Mouse (Mus musculus): ENCODE measurements around the gene Rrp9. TPM values are rescaled to one million over a fixed set of nuclear protein-coding genes. Genes with fewer than 3 reads are reported as not detected.
A peak's percentile ranks its signal among the peaks of the same experiment; 100 is the strongest.

The Rrp9 gene
- polyA plus RNA-seq, 1 experiment from 2014 or later, result 43.2 TPM

DNA sequence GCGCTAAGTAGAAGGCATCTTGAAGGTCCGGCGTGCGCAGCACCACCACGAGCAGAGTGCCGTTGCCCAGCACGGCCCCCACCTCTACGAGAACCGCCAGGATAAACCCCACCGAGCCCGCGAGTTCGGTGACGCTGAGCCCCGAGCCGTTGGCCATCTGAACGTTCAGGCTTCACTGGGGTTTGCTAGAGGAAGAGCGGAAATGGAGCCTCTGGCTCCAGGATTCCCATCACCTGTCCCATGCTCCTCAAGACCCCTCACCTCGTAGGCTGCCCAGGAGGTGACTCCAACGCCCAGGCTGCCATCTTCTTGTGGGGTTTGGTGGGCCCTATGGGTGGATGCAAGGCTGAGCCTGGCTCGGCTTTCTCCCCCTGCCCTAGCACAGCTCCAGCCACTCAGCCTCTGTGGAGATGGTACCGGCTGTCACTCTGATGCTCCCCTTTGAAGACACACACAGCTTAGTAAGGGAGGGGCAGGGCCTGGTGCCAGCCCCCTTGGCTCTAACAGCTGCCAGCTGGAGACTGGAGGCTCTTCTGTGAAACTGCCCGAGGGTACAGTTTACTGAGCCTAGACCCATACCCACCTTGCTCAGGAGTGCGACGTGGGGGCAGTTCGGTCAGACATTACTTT, 10.1 kb upstream of the Rrp9 start, which contains the start of gene Gpr62:
Gene Gpr62 (minus strand): TSS at position 368 of the 630 bp plus-strand sequence.
- peak within 1 kb of the TSS; percentile 82 for H3K9ac ChIP-seq (replicated peaks; ENCODE audit: low read length)
- WGBS, result 34% methylated on average over 26 of the region's 26 CpGs
- H3K4me2 ChIP-seq (ENCODE audit: low read depth, low read length), result peak within 1 kb of the TSS; percentile 85
- ATAC-seq (replicated peaks; ENCODE audit: insufficient number of reproducible peaks, low FRiP score, low TSS enrichment, low read depth) (no peak; the same call in 1 of the 2 replicates), DNase-seq (ENCODE audit: low spot score) (no peak)
- H3K27me3 ChIP-seq (ENCODE audit: control insufficient read depth, insufficient read depth, low read length), result no peaks in the 10 kb centered on the region
- H3K9me3 ChIP-seq (replicated peaks; ENCODE audit: control insufficient read depth, low read length), result no peaks in the 10 kb centered on the region
- H3K27ac ChIP-seq (replicated peaks; ENCODE audit: low read depth, low read length), result peak within 1 kb of the TSS; percentile 2; the same call in 1 of the 2 replicates
- peaks cover 7% of the 10 kb centered on the region; the same call in 1 of the 2 replicates for H3K4me1 ChIP-seq (ENCODE audit: control insufficient read depth, insufficient read depth, low read length)
- H3K36me3 ChIP-seq (replicated peaks; ENCODE audit: control insufficient read depth, insufficient read depth, low read depth, low read length), result peaks cover 8% of the 10 kb centered on the region
- peak within 1 kb of the TSS; percentile 49 for H3K4me3 ChIP-seq (ENCODE audit: low read depth, low read length)

DNA sequence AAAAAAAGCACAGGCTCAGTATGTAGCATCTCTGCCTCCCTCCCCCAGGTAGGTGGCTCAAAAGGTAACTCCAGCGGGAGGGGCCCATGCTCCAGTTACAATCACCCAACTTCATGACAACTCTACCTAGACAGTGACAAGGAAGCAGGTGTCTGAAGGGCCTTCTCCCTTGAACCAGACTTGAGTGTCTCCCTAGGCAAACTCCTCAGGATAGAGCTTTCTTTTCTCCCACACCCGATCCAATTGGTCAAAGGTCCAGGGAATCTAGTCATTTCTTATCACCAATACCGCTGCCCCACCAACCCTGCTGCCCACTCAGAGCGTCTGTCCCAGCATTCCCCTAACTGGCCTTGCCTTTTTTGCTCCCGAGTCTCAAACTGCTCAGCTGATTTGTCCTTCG, 9.0 kb upstream of the Rrp9 start:
- Histone ChIP-seq H3K36me3 (replicated peaks; ENCODE audit: control insufficient read depth, insufficient read depth, low read depth, low read length) (peaks cover 8% of the 10 kb centered on the region), H3K9me3 (replicated peaks; ENCODE audit: control insufficient read depth, low read length) (no peaks in the 10 kb centered on the region), H3K4me1 (ENCODE audit: control insufficient read depth, insufficient read depth, low read length) (peaks cover 7% of the 10 kb centered on the region; the same call in 1 of the 2 replicates), H3K9ac (replicated peaks; ENCODE audit: low read length) (no peak overlapping the region), H3K27ac (replicated peaks; ENCODE audit: low read depth, low read length) (no peak overlapping the region), H3K27me3 (ENCODE audit: control insufficient read depth, insufficient read depth, low read length) (no peaks in the 10 kb centered on the region), H3K4me3 (ENCODE audit: low read depth, low read length) (no peak overlapping the region), H3K4me2 (ENCODE audit: low read depth, low read length) (no peak overlapping the region)
- 95% methylated on average over 6 of the region's 6 CpGs for WGBS
- DNase-seq (ENCODE audit: low spot score) (no peak), ATAC-seq (replicated peaks; ENCODE audit: insufficient number of reproducible peaks, low FRiP score, low TSS enrichment, low read depth) (no peak)

DNA sequence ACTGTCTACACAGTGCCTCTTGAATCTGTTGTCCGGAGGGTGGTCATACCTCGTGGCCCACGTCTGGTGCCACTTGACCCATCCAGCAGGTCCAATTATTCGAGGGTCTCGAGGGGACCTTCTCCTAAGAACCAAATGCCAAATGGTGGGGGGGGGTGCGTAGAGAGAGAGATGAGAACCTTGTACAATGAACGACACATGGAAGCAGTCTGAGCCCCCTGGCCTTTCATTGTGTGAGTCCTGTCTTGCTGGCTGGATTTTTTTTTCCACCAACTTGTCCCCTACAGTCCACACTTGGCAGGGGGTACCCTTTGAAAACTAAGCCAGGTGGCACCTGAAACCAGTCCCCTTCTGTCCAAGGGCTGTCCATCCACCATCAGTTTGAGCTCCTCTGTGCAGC, 8.0 kb upstream of the Rrp9 start:
- H3K9me3 ChIP-seq (replicated peaks; ENCODE audit: control insufficient read depth, low read length), result no peaks in the 10 kb centered on the region
- ATAC-seq (replicated peaks; ENCODE audit: insufficient number of reproducible peaks, low FRiP score, low TSS enrichment, low read depth) (no peak), DNase-seq (ENCODE audit: low spot score) (no peak)
- H3K4me3 ChIP-seq (ENCODE audit: low read depth, low read length), result no peak overlapping the region
- WGBS, result 80% methylated on average over 7 of the region's 7 CpGs
- H3K27me3 ChIP-seq (ENCODE audit: control insufficient read depth, insufficient read depth, low read length), result no peaks in the 10 kb centered on the region
- no peak overlapping the region for H3K27ac ChIP-seq (replicated peaks; ENCODE audit: low read depth, low read length)
- peaks cover 7% of the 10 kb centered on the region; the same call in 1 of the 2 replicates for H3K4me1 ChIP-seq (ENCODE audit: control insufficient read depth, insufficient read depth, low read length)
- no peak overlapping the region for H3K9ac ChIP-seq (replicated peaks; ENCODE audit: low read length)
- no peak overlapping the region for H3K4me2 ChIP-seq (ENCODE audit: low read depth, low read length)
- peaks cover 6% of the 10 kb centered on the region for H3K36me3 ChIP-seq (replicated peaks; ENCODE audit: control insufficient read depth, insufficient read depth, low read depth, low read length)

DNA sequence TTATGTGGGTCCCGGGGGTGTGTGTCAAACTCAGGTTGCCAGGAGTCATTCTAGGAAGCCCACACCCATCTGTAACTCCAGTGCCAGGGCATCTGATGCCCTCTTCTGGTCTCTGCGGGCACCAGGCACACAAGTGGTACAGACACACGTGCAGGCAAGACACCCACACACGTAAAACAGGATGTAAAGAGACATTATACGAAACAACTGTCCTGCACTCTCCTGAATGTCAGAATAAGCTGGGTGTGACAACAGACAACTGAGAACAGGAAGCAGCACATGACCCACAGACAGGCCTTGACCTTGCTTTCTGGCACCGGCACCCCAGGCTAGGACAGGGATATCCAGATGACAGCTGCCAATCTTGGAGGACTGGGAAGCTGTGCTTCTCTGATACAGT, 6.4 kb upstream of the Rrp9 start:
- Histone ChIP-seq H3K9me3 (replicated peaks; ENCODE audit: control insufficient read depth, low read length) (no peaks in the 10 kb centered on the region), H3K9ac (replicated peaks; ENCODE audit: low read length) (no peak overlapping the region), H3K4me2 (ENCODE audit: low read depth, low read length) (no peak overlapping the region), H3K4me1 (ENCODE audit: control insufficient read depth, insufficient read depth, low read length) (peaks cover 7% of the 10 kb centered on the region; the same call in 1 of the 2 replicates), H3K4me3 (ENCODE audit: low read depth, low read length) (no peak overlapping the region), H3K27me3 (ENCODE audit: control insufficient read depth, insufficient read depth, low read length) (no peaks in the 10 kb centered on the region), H3K27ac (replicated peaks; ENCODE audit: low read depth, low read length) (no peak overlapping the region), H3K36me3 (replicated peaks; ENCODE audit: control insufficient read depth, insufficient read depth, low read depth, low read length) (no peaks in the 10 kb centered on the region)
- DNase-seq (ENCODE audit: low spot score), result no peak
- WGBS, result 60% methylated on average over 6 of the region's 6 CpGs
- ATAC-seq (replicated peaks; ENCODE audit: insufficient number of reproducible peaks, low FRiP score, low TSS enrichment, low read depth), result no peak

DNA sequence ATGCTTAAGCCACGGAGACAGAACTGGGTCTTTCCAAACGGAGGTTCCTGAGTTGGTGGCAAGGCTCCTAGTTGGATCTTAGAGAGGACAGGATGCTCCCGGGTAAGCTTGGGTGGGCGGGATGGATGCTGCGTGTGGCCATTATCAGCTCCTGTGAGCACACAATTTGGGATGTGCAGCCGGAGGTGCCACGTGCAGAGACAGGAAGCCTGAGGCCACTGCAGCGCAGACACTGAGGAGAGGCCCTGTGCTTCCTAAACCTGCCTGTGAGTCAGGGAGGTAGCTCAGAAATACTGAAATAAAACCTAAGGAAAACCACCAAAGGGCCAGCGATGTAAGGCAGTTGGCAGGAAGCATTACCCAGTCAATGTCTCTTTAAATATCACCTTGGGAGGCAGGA, 6.0 kb upstream of the Rrp9 start:
- WGBS, result 58% methylated on average over 9 of the region's 9 CpGs
- peaks cover 12% of the 10 kb centered on the region for H3K4me1 ChIP-seq (ENCODE audit: control insufficient read depth, insufficient read depth, low read length)
- no peak for DNase-seq (ENCODE audit: low spot score)
- H3K27ac ChIP-seq (replicated peaks; ENCODE audit: low read depth, low read length), result no peak overlapping the region
- no peaks in the 10 kb centered on the region for H3K36me3 ChIP-seq (replicated peaks; ENCODE audit: control insufficient read depth, insufficient read depth, low read depth, low read length)
- H3K4me2 ChIP-seq (ENCODE audit: low read depth, low read length), result no peak overlapping the region
- H3K9ac ChIP-seq (replicated peaks; ENCODE audit: low read length), result no peak overlapping the region
- H3K9me3 ChIP-seq (replicated peaks; ENCODE audit: control insufficient read depth, low read length), result no peaks in the 10 kb centered on the region
- H3K27me3 ChIP-seq (ENCODE audit: control insufficient read depth, insufficient read depth, low read length), result no peaks in the 10 kb centered on the region
- no peak overlapping the region for H3K4me3 ChIP-seq (ENCODE audit: low read depth, low read length)
- no peak for ATAC-seq (replicated peaks; ENCODE audit: insufficient number of reproducible peaks, low FRiP score, low TSS enrichment, low read depth)

DNA sequence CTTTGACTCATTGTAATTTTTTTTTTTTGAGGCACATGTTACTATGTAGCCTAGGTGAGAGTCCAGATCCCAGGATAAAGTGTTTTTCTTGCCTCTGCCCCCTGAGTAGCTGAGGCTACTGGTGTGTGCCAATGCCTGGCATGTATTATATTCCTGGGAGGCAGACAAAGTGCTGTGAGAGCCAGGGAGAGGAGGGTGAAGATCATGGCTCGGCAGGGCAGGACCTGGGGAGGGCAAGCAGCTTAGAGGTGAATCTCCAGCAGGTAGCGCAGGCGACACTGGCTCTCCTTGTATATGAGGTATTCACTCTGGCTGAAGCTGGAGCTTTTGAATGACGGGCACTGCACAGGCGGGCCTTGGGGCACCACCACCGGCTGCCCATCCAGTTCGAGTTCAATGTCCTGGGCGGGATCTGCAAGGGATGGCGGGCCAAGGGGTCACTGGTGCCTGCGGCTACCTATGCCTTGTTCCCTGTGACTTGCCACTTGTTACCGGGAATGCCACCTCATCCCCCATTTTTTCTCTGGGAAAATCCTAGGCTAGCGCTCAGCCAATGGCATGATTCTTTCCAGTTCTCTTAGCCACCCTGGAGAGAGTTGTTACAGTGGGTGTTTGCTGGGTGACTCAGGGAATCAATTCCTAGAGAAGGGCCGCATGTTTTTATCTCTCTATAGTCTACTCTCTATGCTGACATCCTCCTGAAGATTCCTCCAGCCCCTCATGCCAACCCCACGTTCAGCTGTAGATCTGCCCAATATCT, 4.6 kb upstream of the Rrp9 start:
- Histone ChIP-seq H3K9ac (replicated peaks; ENCODE audit: low read length) (no peak overlapping the region), H3K4me2 (ENCODE audit: low read depth, low read length) (no peak overlapping the region), H3K27me3 (ENCODE audit: control insufficient read depth, insufficient read depth, low read length) (no peaks in the 10 kb centered on the region), H3K36me3 (replicated peaks; ENCODE audit: control insufficient read depth, insufficient read depth, low read depth, low read length) (no peaks in the 10 kb centered on the region), H3K9me3 (replicated peaks; ENCODE audit: control insufficient read depth, low read length) (no peaks in the 10 kb centered on the region), H3K4me3 (ENCODE audit: low read depth, low read length) (no peak overlapping the region), H3K27ac (replicated peaks; ENCODE audit: low read depth, low read length) (no peak overlapping the region), H3K4me1 (ENCODE audit: control insufficient read depth, insufficient read depth, low read length) (peaks cover 5% of the 10 kb centered on the region)
- ATAC-seq (replicated peaks; ENCODE audit: insufficient number of reproducible peaks, low FRiP score, low TSS enrichment, low read depth) (no peak), DNase-seq (ENCODE audit: low spot score) (no peak)
- WGBS, result 57% methylated on average over 14 of the region's 14 CpGs

DNA sequence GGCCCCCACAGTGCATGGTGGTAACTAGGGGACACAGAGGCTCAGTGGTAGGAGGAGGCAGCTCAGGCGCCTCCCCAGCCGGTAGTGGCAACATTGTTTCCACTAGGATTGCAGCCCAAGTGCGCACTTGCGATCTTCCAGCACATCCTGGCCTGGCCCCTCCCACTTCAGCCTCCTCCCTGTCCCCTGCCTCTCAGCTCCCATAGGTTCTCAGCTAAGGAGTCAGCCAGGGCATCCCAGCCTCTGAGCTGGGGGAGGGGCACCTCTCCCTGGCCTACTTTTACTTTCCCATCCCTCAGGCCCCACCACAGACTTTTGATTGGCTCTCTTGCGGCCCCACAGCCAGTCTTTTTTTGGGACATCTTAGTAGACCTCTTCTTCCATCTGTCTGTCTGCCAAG, 3.9 kb upstream of the Rrp9 start:
- peak; percentile 64 for DNase-seq (ENCODE audit: low spot score)
- ATAC-seq (replicated peaks; ENCODE audit: insufficient number of reproducible peaks, low FRiP score, low TSS enrichment, low read depth), result no peak
- Histone ChIP-seq H3K4me1 (ENCODE audit: control insufficient read depth, insufficient read depth, low read length) (peaks cover 10% of the 10 kb centered on the region), H3K27ac (replicated peaks; ENCODE audit: low read depth, low read length) (no peak overlapping the region), H3K9me3 (replicated peaks; ENCODE audit: control insufficient read depth, low read length) (no peaks in the 10 kb centered on the region), H3K4me3 (ENCODE audit: low read depth, low read length) (no peak overlapping the region), H3K27me3 (ENCODE audit: control insufficient read depth, insufficient read depth, low read length) (no peaks in the 10 kb centered on the region), H3K4me2 (ENCODE audit: low read depth, low read length) (no peak overlapping the region), H3K9ac (replicated peaks; ENCODE audit: low read length) (peak overlapping the region; percentile 1; the same call in 1 of the 2 replicates), H3K36me3 (replicated peaks; ENCODE audit: control insufficient read depth, insufficient read depth, low read depth, low read length) (no peaks in the 10 kb centered on the region)
- WGBS, result 6% methylated on average over 5 of the region's 5 CpGs

DNA sequence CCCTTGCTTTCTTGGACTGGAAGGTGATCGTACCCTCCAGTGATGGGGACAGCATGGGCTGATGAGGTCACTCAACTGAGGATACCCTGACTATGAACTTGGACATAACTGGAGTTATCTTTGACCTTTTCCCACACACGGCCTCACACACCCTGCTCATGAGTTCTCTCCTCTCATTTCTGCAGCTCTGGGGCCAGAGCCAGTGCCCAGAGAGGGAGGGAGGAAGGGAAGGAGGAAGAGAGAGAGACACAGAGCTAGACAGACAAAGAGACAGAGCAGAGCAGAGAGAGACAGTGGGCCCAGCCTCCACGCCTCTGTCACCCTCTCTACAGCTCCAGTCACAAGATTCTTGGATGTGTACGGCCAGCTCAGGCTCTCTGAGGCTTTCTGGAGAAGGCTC, 3.4 kb upstream of the Rrp9 start:
- H3K4me1 ChIP-seq (ENCODE audit: control insufficient read depth, insufficient read depth, low read length), result peaks cover 10% of the 10 kb centered on the region
- no peak for ATAC-seq (replicated peaks; ENCODE audit: insufficient number of reproducible peaks, low FRiP score, low TSS enrichment, low read depth)
- no peaks in the 10 kb centered on the region for H3K27me3 ChIP-seq (ENCODE audit: control insufficient read depth, insufficient read depth, low read length)
- H3K9me3 ChIP-seq (replicated peaks; ENCODE audit: control insufficient read depth, low read length), result no peaks in the 10 kb centered on the region
- H3K9ac ChIP-seq (replicated peaks; ENCODE audit: low read length), result no peak overlapping the region
- 63% methylated on average over 4 of the region's 4 CpGs for WGBS
- H3K4me2 ChIP-seq (ENCODE audit: low read depth, low read length), result no peak overlapping the region
- DNase-seq (ENCODE audit: low spot score), result no peak
- H3K36me3 ChIP-seq (replicated peaks; ENCODE audit: control insufficient read depth, insufficient read depth, low read depth, low read length), result no peaks in the 10 kb centered on the region
- no peak overlapping the region for H3K4me3 ChIP-seq (ENCODE audit: low read depth, low read length)
- H3K27ac ChIP-seq (replicated peaks; ENCODE audit: low read depth, low read length), result no peak overlapping the region
